Mouse (Mus musculus) gastrocnemius, adult 2 months (tissue): ENCODE results near the gene Chst7. TPM values are rescaled to one million over a fixed set of nuclear protein-coding genes. Genes with fewer than 3 reads are reported as not detected.

Experiments used
- DNase-seq: peaks from one replicate; pipeline ENCODE4 v3.0.0; 2022
- H3K27ac ChIP-seq: fragments of 200-600 bp; 2 replicates; pipeline ENCODE4 v1.8.1; 2022; ENCODE audit warnings: mild to moderate bottlenecking
- H3K4me3 ChIP-seq: fragments of 200-600 bp; 2 replicates; pipeline ENCODE4 v1.8.1; 2022; ENCODE audit warnings: mild to moderate bottlenecking, moderate library complexity
- CTCF ChIP-seq: fragments of 200-600 bp; IDR thresholded peaks from 2 replicates; pipeline ENCODE4 v1.8.1; 2022; ENCODE audit warnings: antibody characterized with exemption, mild to moderate bottlenecking, moderate library complexity
- intact Hi-C: fragments of 180-260 bp; cut with DNase I; formaldehyde crosslinking; loops from one replicate; pipeline ENCODE4 v1.15.1; 2025
- long read RNA-seq, 2 experiments: library from polyadenylated mRNA; stranded (forward); transcript quantifications; one replicate each; pipeline ENCODE4 v2.0.0; 2021
- total RNA-seq, 2 experiments: library from RNA; stranded (reverse); gene quantifications; 2 replicates each; pipeline ENCODE4 v1.2.3; 2021

Chst7 gene
- 1 to 10 TPM; 1.4 to 1.6 TPM for total RNA-seq
- long read RNA-seq, experiment 1, partial matches to known transcripts: 0 of 3 reads
- long read RNA-seq, experiment 1, other reads (novel, unspliced or antisense): 1 of 3 reads
- long read RNA-seq, experiment 2: 0 reads

DNA sequence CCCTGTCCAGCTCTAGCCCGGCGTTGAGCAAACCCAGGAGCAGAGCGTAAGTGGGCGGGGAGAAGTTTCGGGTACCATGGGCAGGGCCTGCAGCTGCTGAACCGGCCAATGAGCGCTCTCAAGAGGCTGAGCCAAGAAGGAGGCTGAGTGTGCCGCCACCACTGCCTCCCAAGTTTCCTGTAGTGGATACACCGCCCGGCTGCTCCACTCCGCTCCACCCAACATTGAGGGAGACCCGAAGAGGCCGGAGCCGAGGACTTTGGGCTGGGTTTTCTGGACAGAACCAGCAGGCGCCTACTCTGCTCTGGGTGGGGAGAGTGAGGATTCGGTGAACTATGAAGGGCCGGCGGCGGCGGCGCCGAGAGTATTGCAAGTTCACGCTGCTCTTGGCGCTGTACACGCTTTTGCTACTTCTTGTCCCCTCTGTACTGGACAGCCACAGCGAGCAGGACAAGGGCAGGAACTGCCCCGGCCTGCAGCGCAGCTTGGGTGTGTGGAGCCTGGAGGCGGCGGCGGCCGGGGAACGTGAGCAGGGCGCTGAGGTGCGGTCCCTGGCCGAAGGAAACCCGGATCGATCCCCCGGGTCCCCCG is at the start of gene Chst7:
Gene Chst7 (plus strand): TSS at position 180 of the 591 bp plus-strand sequence.
- TF ChIP-seq CTCF: no peak
- H3K4me3 ChIP-seq: peak within 1 kb of the TSS; percentile 77
- peak; percentile 86 for DNase-seq
- peak within 1 kb of the TSS; percentile 79 for H3K27ac ChIP-seq
- intact Hi-C loops: no loop called here

DNA sequence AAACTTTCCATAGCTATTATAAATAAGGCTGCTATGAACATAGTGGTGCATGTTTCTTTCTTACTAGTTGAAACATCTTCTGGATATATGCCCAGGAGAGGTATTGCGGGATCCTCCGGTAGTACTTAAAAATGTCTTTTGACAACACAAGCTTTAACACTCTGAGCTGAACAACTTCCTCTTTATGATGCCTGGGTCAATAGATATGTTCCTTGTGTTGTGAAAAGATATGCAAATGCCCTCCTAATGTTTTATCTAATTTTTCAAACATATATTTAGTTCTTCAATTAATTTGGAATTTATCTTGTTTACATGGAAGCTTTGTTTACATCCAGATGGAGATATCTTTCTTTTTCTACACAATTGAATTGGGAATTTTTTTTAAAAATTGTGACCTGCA is 47.1 kb upstream of the Chst7 start:
- TF ChIP-seq CTCF: no peak
- Histone ChIP-seq H3K27ac (no peak overlapping the region), H3K4me3 (no peak overlapping the region)
- no peak for DNase-seq
- intact Hi-C loops: no loop called here

DNA sequence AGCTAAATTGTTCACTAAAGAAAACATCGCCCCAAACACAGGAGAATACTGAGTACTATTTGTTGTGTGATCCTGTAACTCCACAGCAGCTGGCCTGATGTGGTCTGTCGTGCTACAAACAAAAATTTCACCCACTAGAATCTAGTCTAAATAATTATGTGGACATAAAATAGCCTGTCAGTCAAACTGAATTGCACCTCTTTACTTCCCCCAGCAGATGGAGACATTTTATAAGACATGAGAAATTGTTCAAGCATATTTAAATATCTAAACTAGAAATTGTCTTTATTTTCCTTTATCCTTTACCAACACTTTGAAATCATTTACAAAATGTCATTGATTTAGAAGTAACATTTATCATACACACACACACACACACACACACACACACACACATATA is 38.4 kb upstream of the Chst7 start:
- no peak overlapping the region for H3K4me3 ChIP-seq
- intact Hi-C loops: loop anchor here (2.0 to 5.0 kb wide), 3 partner anchors 138 to 566 kb away; no protein-coding TSS in a partner anchor
- H3K27ac ChIP-seq: no peak overlapping the region
- TF ChIP-seq CTCF: peak; percentile 66
- no peak for DNase-seq

DNA sequence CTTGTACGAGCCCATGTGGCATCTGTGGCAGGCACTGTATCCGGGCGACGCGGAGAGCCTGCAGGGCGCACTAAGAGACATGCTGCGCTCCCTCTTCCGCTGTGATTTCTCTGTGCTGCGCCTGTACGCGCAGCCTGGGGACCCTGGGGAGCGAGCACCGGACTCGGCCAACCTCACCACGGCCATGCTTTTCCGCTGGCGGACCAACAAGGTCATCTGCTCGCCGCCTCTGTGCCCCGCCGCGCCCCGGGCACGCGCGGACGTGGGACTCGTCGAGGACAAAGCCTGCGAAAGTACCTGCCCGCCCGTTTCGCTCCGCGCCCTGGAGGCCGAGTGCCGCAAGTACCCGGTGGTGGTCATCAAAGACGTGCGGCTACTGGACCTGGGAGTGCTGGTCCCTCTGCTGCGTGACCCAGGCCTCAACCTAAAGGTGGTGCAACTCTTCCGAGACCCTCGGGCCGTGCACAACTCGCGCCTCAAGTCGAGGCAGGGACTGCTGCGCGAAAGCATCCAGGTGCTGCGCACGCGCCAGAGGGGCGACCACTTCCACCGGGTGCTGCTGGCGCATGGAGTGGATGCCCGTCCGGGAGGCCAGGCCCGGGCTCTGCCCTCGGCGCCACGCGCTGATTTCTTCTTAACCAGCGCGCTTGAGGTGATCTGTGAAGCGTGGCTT is 872 bp downstream of the Chst7 start:
- peak overlapping the region; percentile 77 for H3K4me3 ChIP-seq
- intact Hi-C loops: no loop called here
- TF ChIP-seq CTCF: no peak
- DNase-seq: peak; percentile 18
- peak overlapping the region; percentile 79 for H3K27ac ChIP-seq

DNA sequence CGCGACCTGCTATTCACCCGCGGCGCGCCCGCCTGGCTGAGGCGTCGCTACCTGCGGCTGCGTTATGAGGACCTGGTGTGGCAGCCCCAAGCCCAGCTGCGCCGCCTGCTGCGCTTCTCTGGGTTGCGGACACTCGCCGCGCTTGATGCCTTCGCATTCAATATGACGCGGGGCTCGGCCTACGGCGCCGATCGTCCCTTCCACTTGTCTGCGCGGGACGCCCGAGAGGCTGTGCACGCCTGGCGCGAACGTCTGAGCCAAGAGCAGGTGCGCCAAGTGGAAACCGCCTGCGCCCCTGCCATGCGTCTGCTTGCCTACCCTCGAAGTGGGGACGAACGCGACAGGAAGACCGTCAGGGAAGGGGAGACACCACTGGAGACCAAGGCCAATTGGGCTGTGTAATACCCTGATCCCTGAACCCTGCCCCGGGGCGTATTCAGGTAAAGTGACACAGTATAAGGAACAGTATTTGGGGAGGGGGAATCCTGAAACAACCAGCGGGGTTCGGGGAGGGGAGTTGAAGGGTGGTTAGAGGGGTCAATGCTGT is 1.5 kb downstream of the Chst7 start:
- intact Hi-C loops: no loop called here
- TF ChIP-seq CTCF: no peak
- H3K27ac ChIP-seq: peak overlapping the region; percentile 79
- H3K4me3 ChIP-seq: peak overlapping the region; percentile 77
- DNase-seq: peak; percentile 30

DNA sequence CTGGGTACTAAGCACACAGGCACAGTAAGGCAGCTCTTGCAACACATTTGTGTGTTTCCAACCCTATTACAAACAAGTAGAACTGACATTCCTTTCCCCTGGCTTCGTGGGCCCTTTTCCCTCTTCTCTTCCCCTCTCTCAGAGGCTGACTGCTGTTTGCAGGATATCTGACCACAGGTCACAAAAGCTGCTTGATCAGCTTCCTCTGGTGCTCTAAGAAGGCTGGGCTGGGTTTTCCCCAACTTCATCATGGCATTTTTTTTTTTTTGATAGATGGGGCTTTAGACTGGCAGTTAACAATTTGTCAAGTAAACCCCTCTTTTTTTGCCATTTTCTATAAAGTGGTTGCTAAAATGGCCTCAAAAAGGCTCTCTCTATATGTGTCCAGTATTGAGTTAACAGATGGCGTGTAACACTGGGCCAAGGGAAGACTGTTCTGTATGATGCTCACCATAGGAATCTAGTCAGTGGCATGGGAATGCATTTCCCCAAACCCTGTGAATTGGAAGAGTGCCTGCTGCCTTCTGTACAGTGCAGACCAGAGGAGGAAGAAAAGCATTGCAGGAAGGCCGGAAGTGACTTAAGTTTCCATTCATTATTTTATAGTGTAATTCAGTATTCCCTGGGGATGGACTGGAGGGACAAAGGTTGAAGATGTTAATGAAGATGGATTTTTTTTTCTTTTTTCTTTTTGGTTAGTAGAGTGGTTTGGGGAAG is 2.6 kb downstream of the Chst7 start:
- H3K27ac ChIP-seq: no peak overlapping the region
- intact Hi-C loops: no loop called here

DNA sequence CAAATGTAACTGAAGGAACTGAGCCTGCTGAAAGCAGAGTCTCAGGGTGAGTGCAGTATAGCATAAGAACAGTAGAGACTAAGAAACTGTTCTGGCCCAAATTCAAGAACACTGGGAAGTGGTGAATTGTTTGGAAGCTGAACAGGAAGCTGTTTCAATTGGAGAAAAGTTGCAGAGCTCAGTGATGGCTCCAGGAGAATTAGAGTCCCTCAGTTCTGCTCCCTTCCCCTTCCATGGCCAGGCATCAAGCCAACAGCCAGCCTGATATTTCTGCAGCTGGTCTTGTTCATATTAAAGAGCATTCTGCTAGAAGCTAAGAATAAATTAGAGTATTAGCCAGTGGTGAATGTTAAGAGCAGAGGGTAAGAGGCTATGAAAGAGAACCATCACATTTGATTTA is 7.3 kb downstream of the Chst7 start:
- DNase-seq: peak; percentile 44
- TF ChIP-seq CTCF: no peak
- Histone ChIP-seq H3K27ac (0 out of 2 replicates have a peak overlapping the region, but pooled peaks have one; percentile 3), H3K4me3 (no peak overlapping the region)
- intact Hi-C loops: no loop called here

More for the DNA sequence above, 2.6 kb downstream of the Chst7 start:
- no peak for TF ChIP-seq CTCF
- peak overlapping the region; percentile 77 for H3K4me3 ChIP-seq
- no peak for DNase-seq

DNA sequence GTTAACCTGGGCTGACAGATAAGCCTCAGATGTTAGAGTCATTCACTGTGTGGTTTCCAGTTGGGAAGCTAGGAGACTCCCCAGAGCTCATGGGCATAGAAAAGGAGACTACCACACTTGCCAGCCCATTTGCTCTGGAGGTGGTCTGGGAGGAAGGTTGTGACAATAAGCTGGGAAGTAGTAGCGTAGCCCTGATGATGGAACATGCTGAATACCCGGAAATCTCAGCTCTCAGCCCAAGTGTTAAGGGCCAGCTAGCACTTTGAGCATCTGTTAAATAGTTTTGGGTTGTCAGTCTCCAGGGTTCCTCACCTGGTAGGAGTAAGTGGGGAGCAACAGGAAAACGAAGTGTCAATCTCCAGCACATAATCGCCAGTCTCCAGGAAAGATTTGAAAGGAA is 10.8 kb downstream of the Chst7 start:
- no peak for DNase-seq
- no peak overlapping the region for H3K27ac ChIP-seq
- intact Hi-C loops: no loop called here
- H3K4me3 ChIP-seq: no peak overlapping the region
- TF ChIP-seq CTCF: no peak

DNA sequence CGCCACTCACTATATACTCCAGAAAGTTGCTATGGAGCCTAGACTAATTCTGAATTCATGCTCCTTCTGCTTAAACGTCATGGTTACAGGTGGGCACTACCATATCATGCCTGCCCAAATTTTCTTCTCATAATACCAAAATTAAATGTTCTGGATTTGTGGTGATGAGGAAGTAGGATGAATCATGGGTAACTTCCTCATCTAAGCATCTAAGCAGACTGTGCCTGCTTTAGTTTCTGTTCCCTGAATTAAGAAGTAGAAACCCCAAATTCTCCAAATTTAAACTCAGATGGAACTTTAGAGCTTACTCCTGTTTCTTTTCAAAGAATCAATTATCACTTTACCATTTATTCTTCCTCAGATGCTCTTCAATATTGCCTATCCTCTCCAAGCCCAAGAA is 58.4 kb downstream of the Chst7 start:
- no peak overlapping the region for H3K27ac ChIP-seq
- DNase-seq: no peak
- no peak for TF ChIP-seq CTCF
- H3K4me3 ChIP-seq: no peak overlapping the region
- intact Hi-C loops: no loop called here

DNA sequence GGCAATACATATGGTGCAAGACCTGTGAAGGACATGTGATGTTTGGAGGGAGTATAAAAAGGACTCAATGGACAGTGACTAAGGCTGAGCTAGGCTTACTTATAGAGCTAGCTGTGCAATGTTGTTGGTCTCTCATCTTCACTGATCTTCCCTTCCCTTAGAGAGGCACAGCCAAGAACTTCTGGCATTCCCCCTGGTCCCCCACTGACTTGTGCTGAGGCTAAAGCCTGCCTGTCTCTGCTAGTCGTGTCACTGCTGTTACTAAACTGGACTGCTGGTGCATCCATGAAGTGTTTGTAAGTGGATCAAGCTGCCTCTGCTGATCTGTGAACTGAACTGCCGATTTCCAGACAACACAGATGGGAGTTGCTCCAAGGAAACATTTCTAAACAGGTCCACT is 66.1 kb downstream of the Chst7 start:
- no peak overlapping the region for H3K27ac ChIP-seq
- intact Hi-C loops: no loop called here
- no peak for TF ChIP-seq CTCF
- no peak overlapping the region for H3K4me3 ChIP-seq
- DNase-seq: no peak

DNA sequence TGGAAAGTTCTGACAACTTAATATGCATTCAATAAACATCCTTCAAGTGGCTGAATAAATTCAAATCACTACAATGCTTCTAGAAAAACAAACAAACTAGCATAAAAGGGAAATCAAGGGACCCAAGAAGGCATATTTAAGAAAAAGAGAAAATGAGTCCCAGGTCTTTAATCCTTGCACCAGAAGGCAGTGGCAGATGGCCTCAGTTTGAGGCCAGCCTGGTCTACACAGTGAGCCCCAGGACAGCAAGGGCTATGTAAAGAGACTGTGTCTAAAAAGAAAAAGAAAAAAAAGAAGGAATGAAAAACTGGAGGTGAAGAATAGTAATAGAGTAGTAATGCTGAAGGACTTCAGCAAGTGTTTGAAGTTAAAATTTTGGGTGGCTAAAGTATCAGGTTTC is 69.6 kb downstream of the Chst7 start:
- no peak overlapping the region for H3K4me3 ChIP-seq
- intact Hi-C loops: no loop called here
- no peak for DNase-seq
- TF ChIP-seq CTCF: no peak
- H3K27ac ChIP-seq: no peak overlapping the region

DNA sequence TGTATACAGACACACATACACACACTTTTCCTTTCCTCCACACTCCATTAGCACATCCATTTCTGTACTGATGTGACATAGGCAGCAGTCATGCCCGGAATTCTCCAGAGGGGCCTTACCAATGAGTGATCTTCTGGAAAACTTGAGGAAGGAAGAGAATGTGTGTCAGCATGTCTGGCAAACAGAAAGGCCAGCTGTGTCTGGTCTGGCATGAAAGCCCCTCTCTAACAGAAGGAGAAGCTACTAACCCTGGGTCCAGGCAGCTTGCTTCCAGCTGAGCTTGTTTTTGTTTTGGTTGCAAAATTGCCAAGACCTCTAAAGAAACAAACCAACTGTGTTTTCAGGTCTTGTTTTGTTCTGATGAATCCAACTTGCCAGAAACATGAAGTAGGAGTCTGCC is 70.1 kb downstream of the Chst7 start:
- TF ChIP-seq CTCF: no peak
- intact Hi-C loops: no loop called here
- Histone ChIP-seq H3K4me3 (no peak overlapping the region), H3K27ac (no peak overlapping the region)
- peak; percentile 35 for DNase-seq

Other genes starting within 250 kb of the Chst7 start
- gene Slc9a7, start 232.2 kb downstream of the Chst7 start, total RNA-seq: 10 to 100 TPM in 1 of 2 experiments, 1 to 10 TPM in 1; 8.2 to 11.9 TPM